Mouse (Mus musculus): ENCODE data around the gene Zfp981. TPM values are rescaled to one million over a fixed set of nuclear protein-coding genes. Genes with fewer than 3 reads are reported as not detected.
A peak's percentile ranks its signal among the peaks of the same experiment; 100 is the strongest.
"Not testable (repeated sequence)": the region's sequence is repeated elsewhere in the genome, so short reads cannot be mapped to it uniquely, and the experiment has no call there.

Zfp981 gene
- polyA plus RNA-seq, 1 experiment from 2014 or later, result not detected

- Histone ChIP-seq H3K4me2 (replicated peaks; ENCODE audit: low read depth) (no peak overlapping the region), H3K36me3 (ENCODE audit: control insufficient read depth, insufficient read depth) (no peaks in the 10 kb centered on the region), H3K9ac (ENCODE audit: low read depth, low read length) (no peak overlapping the region), H3K4me1 (replicated peaks; ENCODE audit: control insufficient read depth, insufficient read depth, low read length) (no peaks in the 10 kb centered on the region), H3K27me3 (replicated peaks; ENCODE audit: control insufficient read depth, insufficient read depth, low read length) (no peaks in the 10 kb centered on the region), H3K27ac (ENCODE audit: low read depth, low read length) (no peak overlapping the region), H3K9me3 (ENCODE audit: control insufficient read depth) (peaks cover 43% of the 10 kb centered on the region), H3K4me3 (ENCODE audit: low read depth, low read length) (no peak overlapping the region)
- ATAC-seq, result no peak
- TF ChIP-seq CTCF (IDR thresholded peaks at IDR 0.05; ENCODE audit: low read depth), result no peak
These were observed 9.4 kb upstream of the Zfp981 start for GRCm38 (mm10) chr4:146492439-146492838.

GRCm38 (mm10) chr4:146492851-146493250 is 9.0 kb upstream of the Zfp981 start:
- Histone ChIP-seq H3K27ac (ENCODE audit: low read depth, low read length) (no peak overlapping the region), H3K4me2 (replicated peaks; ENCODE audit: low read depth) (no peak overlapping the region), H3K36me3 (ENCODE audit: control insufficient read depth, insufficient read depth) (no peaks in the 10 kb centered on the region), H3K4me1 (replicated peaks; ENCODE audit: control insufficient read depth, insufficient read depth, low read length) (no peaks in the 10 kb centered on the region), H3K9me3 (ENCODE audit: control insufficient read depth) (peaks cover 47% of the 10 kb centered on the region), H3K27me3 (replicated peaks; ENCODE audit: control insufficient read depth, insufficient read depth, low read length) (no peaks in the 10 kb centered on the region), H3K9ac (ENCODE audit: low read depth, low read length) (no peak overlapping the region), H3K4me3 (ENCODE audit: low read depth, low read length) (no peak overlapping the region)
- no peak for TF ChIP-seq CTCF (IDR thresholded peaks at IDR 0.05; ENCODE audit: low read depth)
- no peak; the same call in 1 of the 2 replicates for ATAC-seq
- WGBS, result 43% methylated on average over 1 of the region's 1 CpGs

GRCm38 (mm10) chr4:146493319-146493907 is 8.4 kb upstream of the Zfp981 start:
- peaks cover 52% of the 10 kb centered on the region for H3K9me3 ChIP-seq (ENCODE audit: control insufficient read depth)
- not testable (repeated sequence) for H3K9ac ChIP-seq (ENCODE audit: low read depth, low read length); H3K4me1 ChIP-seq (replicated peaks; ENCODE audit: control insufficient read depth, insufficient read depth, low read length); H3K36me3 ChIP-seq (ENCODE audit: control insufficient read depth, insufficient read depth); H3K27me3 ChIP-seq (replicated peaks; ENCODE audit: control insufficient read depth, insufficient read depth, low read length); H3K4me3 ChIP-seq (ENCODE audit: low read depth, low read length); H3K27ac ChIP-seq (ENCODE audit: low read depth, low read length); H3K4me2 ChIP-seq (replicated peaks; ENCODE audit: low read depth)
- peak; percentile 24; the same call in 1 of the 2 replicates for ATAC-seq
- 88% methylated on average over 6 of the region's 6 CpGs for WGBS

GRCm38 (mm10) chr4:146494980-146495379 is 6.8 kb upstream of the Zfp981 start:
- Histone ChIP-seq H3K4me3 (ENCODE audit: low read depth, low read length) (no peak overlapping the region), H3K4me1 (replicated peaks; ENCODE audit: control insufficient read depth, insufficient read depth, low read length) (no peaks in the 10 kb centered on the region), H3K9me3 (ENCODE audit: control insufficient read depth) (peaks cover 56% of the 10 kb centered on the region), H3K27ac (ENCODE audit: low read depth, low read length) (no peak overlapping the region), H3K36me3 (ENCODE audit: control insufficient read depth, insufficient read depth) (no peaks in the 10 kb centered on the region), H3K27me3 (replicated peaks; ENCODE audit: control insufficient read depth, insufficient read depth, low read length) (no peaks in the 10 kb centered on the region), H3K9ac (ENCODE audit: low read depth, low read length) (no peak overlapping the region), H3K4me2 (replicated peaks; ENCODE audit: low read depth) (no peak overlapping the region)
- TF ChIP-seq CTCF (IDR thresholded peaks at IDR 0.05; ENCODE audit: low read depth), result no peak
- WGBS, result 67% methylated on average over 4 of the region's 4 CpGs
- no peak for ATAC-seq

- H3K4me3 ChIP-seq (ENCODE audit: low read depth, low read length); H3K27me3 ChIP-seq (replicated peaks; ENCODE audit: control insufficient read depth, insufficient read depth, low read length); H3K36me3 ChIP-seq (ENCODE audit: control insufficient read depth, insufficient read depth); ATAC-seq; H3K4me2 ChIP-seq (replicated peaks; ENCODE audit: low read depth); H3K4me1 ChIP-seq (replicated peaks; ENCODE audit: control insufficient read depth, insufficient read depth, low read length); H3K9ac ChIP-seq (ENCODE audit: low read depth, low read length); H3K27ac ChIP-seq (ENCODE audit: low read depth, low read length): not testable (repeated sequence)
- WGBS, result 80% methylated on average over 9 of the region's 9 CpGs
- H3K9me3 ChIP-seq (ENCODE audit: control insufficient read depth), result peaks cover 45% of the 10 kb centered on the region
These were observed 4.0 kb upstream of the Zfp981 start for GRCm38 (mm10) chr4:146497695-146498275.

- H3K36me3 ChIP-seq (ENCODE audit: control insufficient read depth, insufficient read depth); H3K4me3 ChIP-seq (ENCODE audit: low read depth, low read length); H3K4me1 ChIP-seq (replicated peaks; ENCODE audit: control insufficient read depth, insufficient read depth, low read length); ATAC-seq; H3K9ac ChIP-seq (ENCODE audit: low read depth, low read length); H3K27ac ChIP-seq (ENCODE audit: low read depth, low read length); H3K27me3 ChIP-seq (replicated peaks; ENCODE audit: control insufficient read depth, insufficient read depth, low read length); H3K4me2 ChIP-seq (replicated peaks; ENCODE audit: low read depth): not testable (repeated sequence)
- H3K9me3 ChIP-seq (ENCODE audit: control insufficient read depth), result peaks cover 14% of the 10 kb centered on the region; the same call in 1 of the 2 replicates
- 95% methylated on average over 18 of the region's 24 CpGs for WGBS
These were observed 7.2 kb downstream of the Zfp981 start for GRCm38 (mm10) chr4:146509029-146509428.

- H3K27me3 ChIP-seq (replicated peaks; ENCODE audit: control insufficient read depth, insufficient read depth, low read length); H3K27ac ChIP-seq (ENCODE audit: low read depth, low read length); H3K4me1 ChIP-seq (replicated peaks; ENCODE audit: control insufficient read depth, insufficient read depth, low read length); H3K9ac ChIP-seq (ENCODE audit: low read depth, low read length); ATAC-seq; H3K4me2 ChIP-seq (replicated peaks; ENCODE audit: low read depth); H3K4me3 ChIP-seq (ENCODE audit: low read depth, low read length); H3K36me3 ChIP-seq (ENCODE audit: control insufficient read depth, insufficient read depth): not testable (repeated sequence)
- peaks cover 28% of the 10 kb centered on the region for H3K9me3 ChIP-seq (ENCODE audit: control insufficient read depth)
These were observed 10.0 kb downstream of the Zfp981 start for GRCm38 (mm10) chr4:146511871-146512270.

Measured in intestine, postnatal 0 days (tissue).